Mouse (Mus musculus): ENCODE data around the gene Pitpnc1. TPM values are rescaled to one million over a fixed set of nuclear protein-coding genes. Genes with fewer than 3 reads are reported as not detected.

The Pitpnc1 gene
- polyA plus RNA-seq, 1 experiment from 2014 or later, result 5.0 TPM

DNA sequence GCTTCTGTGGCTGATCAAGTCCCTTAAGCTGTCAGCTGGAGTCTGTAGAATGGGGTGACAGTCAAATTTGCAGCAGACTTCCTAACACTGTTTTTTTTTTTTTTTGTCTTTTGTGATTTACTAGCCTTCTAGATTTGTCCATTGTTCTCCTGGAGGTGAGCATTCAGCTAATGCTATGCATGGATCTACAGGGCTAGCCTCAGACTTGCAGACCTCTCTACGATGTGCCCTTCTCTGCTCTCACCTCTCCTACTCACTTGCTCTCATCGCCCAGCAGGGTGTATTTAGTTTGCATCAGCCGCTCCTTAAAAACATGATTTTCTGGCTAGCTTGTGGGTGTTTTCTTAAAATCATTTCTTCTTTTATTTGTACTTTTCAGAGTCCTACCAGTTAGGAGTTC, 13.8 kb upstream of the Pitpnc1 start:
- Histone ChIP-seq H3K36me3 (ENCODE audit: control insufficient read depth, insufficient read depth, low read length) (peaks cover 25% of the 10 kb centered on the region), H3K27me3 (ENCODE audit: control insufficient read depth, insufficient read depth, low read length) (no peaks in the 10 kb centered on the region), H3K4me1 (replicated peaks; ENCODE audit: control insufficient read depth, insufficient read depth) (peaks cover 4% of the 10 kb centered on the region; the same call in 1 of the 2 replicates), H3K4me2 (replicated peaks; ENCODE audit: low read depth) (no peak overlapping the region), H3K27ac (replicated peaks) (no peak overlapping the region), H3K9me3 (ENCODE audit: control insufficient read depth, low read length) (no peaks in the 10 kb centered on the region), H3K4me3 (ENCODE audit: low read depth, low read length) (no peak overlapping the region), H3K9ac (ENCODE audit: low read length) (no peak overlapping the region)
- TF ChIP-seq EP300 (optimal IDR thresholded peaks at IDR 0.05) (no peak), CTCF (IDR thresholded peaks at IDR 0.05; ENCODE audit: low read depth) (no peak)
- DNase-seq (ENCODE audit: low spot score) (no peak), ATAC-seq (ENCODE audit: low FRiP score, low TSS enrichment) (no peak)
- WGBS, result 76% methylated on average over 3 of the region's 3 CpGs

DNA sequence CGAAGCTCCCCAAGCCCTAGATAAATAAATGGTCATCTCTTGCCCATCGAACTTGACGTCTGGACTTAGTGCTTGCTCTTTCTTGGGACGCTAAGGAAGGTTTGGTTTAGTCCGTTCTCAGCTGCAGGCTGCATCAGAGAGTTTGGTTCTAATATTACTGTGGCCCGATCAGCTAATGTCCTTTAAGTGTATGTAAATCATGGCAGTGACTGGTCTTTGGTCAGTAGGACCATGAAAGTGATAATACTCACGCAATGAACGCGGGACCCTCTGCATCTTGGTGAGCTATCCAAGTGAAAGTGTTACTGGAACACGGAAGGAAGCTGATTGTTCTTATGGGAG, 9.3 kb upstream of the Pitpnc1 start:
- H3K4me3 ChIP-seq (ENCODE audit: low read depth, low read length), result peak overlapping the region; percentile 86
- no peak for DNase-seq (ENCODE audit: low spot score)

DNA sequence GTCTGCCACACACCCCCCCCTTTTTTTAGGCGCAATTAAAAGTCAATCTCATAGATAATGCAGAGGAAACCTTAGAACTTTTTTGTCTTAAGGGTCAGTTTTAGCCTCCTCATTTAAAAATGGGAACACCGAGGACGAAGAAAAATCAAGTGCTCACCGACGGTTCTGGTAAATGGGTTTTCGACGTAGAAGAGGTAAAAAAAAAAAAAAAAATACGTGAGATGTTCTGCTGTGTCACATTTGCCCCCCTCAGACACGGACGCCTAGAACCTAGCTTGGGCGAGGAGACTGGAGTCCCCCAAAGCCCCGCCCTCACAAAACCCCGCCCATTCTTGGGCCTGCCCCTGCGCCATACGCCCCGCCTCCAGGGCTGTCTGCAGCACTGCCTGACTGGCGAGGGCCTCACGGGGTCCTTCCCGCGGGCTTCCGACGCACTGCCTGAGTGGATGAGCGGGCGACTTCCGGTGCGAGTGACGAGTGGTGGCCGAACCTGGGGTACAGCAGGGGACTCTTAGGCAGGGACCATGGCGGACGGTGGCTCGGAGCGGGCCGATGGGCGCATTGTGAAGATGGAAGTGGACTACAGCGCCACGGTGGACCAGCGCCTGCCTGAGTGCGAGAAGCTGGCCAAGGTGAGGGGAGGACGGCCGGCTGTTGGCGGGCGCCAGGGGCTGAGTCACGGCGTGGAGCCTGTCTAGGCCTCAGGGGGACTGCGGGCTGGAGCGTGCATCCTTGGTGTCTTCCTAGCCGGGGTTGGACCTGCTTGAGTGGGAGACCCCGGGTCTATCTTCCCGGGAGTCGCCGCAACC, 8.8 kb upstream of the Pitpnc1 start, which contains the start of gene Psmd12:
TSS of gene Psmd12 (plus strand) at position 432 of the 809 bp plus-strand sequence.
- no peaks in the 10 kb centered on the region for H3K36me3 ChIP-seq (ENCODE audit: control insufficient read depth, insufficient read depth, low read length)

More for the DNA sequence above, 9.3 kb upstream of the Pitpnc1 start:
- TF ChIP-seq CTCF (IDR thresholded peaks at IDR 0.05; ENCODE audit: low read depth) (no peak), EP300 (optimal IDR thresholded peaks at IDR 0.05) (no peak)
- Histone ChIP-seq H3K9ac (ENCODE audit: low read length) (peak overlapping the region; percentile 98), H3K9me3 (ENCODE audit: control insufficient read depth, low read length) (no peaks in the 10 kb centered on the region), H3K27ac (replicated peaks) (peak overlapping the region; percentile 90), H3K4me2 (replicated peaks; ENCODE audit: low read depth) (peak overlapping the region; percentile 76), H3K27me3 (ENCODE audit: control insufficient read depth, insufficient read depth, low read length) (no peaks in the 10 kb centered on the region), H3K36me3 (ENCODE audit: control insufficient read depth, insufficient read depth, low read length) (no peaks in the 10 kb centered on the region; the same call in 1 of the 2 replicates), H3K4me1 (replicated peaks; ENCODE audit: control insufficient read depth, insufficient read depth) (peaks cover 4% of the 10 kb centered on the region; the same call in 1 of the 2 replicates)
- no peak for ATAC-seq (ENCODE audit: low FRiP score, low TSS enrichment)
- under 1% methylated on average over 10 of the region's 10 CpGs for WGBS

DNA sequence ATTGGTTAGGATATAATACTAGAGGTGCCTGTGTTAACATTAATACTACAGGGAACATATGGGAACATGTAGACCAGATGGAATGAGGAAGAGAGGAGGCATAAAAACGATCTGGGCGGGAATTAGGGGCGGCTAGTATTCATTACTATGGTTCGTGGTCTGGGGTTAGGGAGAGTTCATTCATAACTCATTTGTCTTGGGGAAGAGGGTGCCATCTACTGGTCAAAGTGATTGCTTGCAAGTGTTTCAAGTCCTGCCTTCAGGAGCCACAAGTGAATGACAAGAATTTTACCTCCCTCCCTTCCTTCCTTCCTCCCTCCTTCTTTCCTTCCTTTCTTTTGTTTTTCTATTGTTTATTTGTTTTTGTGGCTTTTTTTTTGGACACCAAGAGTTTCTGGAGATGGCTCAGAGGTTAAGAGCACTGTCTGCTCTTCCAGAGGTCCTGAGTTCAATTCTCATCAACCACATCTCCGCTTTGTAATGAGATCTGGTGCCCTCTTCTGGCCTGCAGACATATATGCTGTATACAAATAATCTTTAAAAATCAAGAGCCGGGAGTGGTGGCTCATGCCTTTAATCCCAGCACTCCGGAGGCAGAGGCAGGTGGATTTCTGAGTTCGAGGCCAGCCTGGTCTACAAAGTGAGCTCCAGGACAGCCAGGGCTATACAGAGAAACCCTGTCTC, 2.8 kb upstream of the Pitpnc1 start:
- ATAC-seq (ENCODE audit: low FRiP score, low TSS enrichment) (peak; percentile 47), DNase-seq (ENCODE audit: low spot score) (peak; percentile 51)
- H3K27me3 ChIP-seq (ENCODE audit: control insufficient read depth, insufficient read depth, low read length), result no peaks in the 10 kb centered on the region
- H3K4me2 ChIP-seq (replicated peaks; ENCODE audit: low read depth), result no peak overlapping the region
- no peaks in the 10 kb centered on the region for H3K36me3 ChIP-seq (ENCODE audit: control insufficient read depth, insufficient read depth, low read length)
- H3K9me3 ChIP-seq (ENCODE audit: control insufficient read depth, low read length), result no peaks in the 10 kb centered on the region
- H3K4me1 ChIP-seq (replicated peaks; ENCODE audit: control insufficient read depth, insufficient read depth), result no peaks in the 10 kb centered on the region
- WGBS, result 24% methylated on average over 8 of the region's 8 CpGs
- H3K9ac ChIP-seq (ENCODE audit: low read length), result no peak overlapping the region
- peak; percentile 84 for TF ChIP-seq CTCF (IDR thresholded peaks at IDR 0.05; ENCODE audit: low read depth)
- no peak for TF ChIP-seq EP300 (optimal IDR thresholded peaks at IDR 0.05)
- H3K4me3 ChIP-seq (ENCODE audit: low read depth, low read length), result no peak overlapping the region
- no peak overlapping the region for H3K27ac ChIP-seq (replicated peaks)

More for the DNA sequence above, 8.8 kb upstream of the Pitpnc1 start, which contains the start of gene Psmd12:
- WGBS, result under 1% methylated on average over 51 of the region's 51 CpGs
- Histone ChIP-seq H3K27me3 (ENCODE audit: control insufficient read depth, insufficient read depth, low read length) (no peaks in the 10 kb centered on the region), H3K4me1 (replicated peaks; ENCODE audit: control insufficient read depth, insufficient read depth) (peaks cover 4% of the 10 kb centered on the region; the same call in 1 of the 2 replicates), H3K4me3 (ENCODE audit: low read depth, low read length) (peak within 1 kb of the TSS; percentile 86), H3K9ac (ENCODE audit: low read length) (peak within 1 kb of the TSS; percentile 98), H3K9me3 (ENCODE audit: control insufficient read depth, low read length) (no peaks in the 10 kb centered on the region), H3K4me2 (replicated peaks; ENCODE audit: low read depth) (peak within 1 kb of the TSS; percentile 76), H3K27ac (replicated peaks) (peak within 1 kb of the TSS; percentile 90)
- ATAC-seq (ENCODE audit: low FRiP score, low TSS enrichment) (peak; percentile 99), DNase-seq (ENCODE audit: low spot score) (peak; percentile 99)
- TF ChIP-seq EP300 (optimal IDR thresholded peaks at IDR 0.05) (peak; percentile 73), CTCF (IDR thresholded peaks at IDR 0.05; ENCODE audit: low read depth) (peak; percentile 49)

DNA sequence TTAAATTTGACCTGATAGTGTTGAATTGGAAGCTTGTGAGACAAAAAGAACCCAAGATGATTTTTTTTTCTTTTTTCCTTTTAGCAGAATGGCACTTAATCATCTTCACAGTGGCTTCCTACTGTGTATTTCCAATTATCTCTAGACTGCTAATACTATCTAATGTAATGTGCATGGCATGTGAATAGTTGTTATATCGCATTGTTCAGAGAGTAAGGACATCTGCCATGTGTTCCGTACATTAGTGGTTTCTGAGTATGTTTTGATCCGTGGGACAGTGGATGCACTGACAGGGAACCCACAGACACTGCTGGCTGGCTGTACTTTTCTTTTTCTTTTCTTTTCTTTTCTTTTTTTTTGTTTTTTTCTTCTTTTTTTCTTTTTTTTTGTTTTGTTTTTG, 1.8 kb upstream of the Pitpnc1 start:
- H3K9ac ChIP-seq (ENCODE audit: low read length), result no peak overlapping the region
- H3K27ac ChIP-seq (replicated peaks), result no peak overlapping the region
- no peaks in the 10 kb centered on the region for H3K4me1 ChIP-seq (replicated peaks; ENCODE audit: control insufficient read depth, insufficient read depth)
- 92% methylated on average over 3 of the region's 3 CpGs for WGBS
- H3K27me3 ChIP-seq (ENCODE audit: control insufficient read depth, insufficient read depth, low read length), result no peaks in the 10 kb centered on the region
- H3K9me3 ChIP-seq (ENCODE audit: control insufficient read depth, low read length), result no peaks in the 10 kb centered on the region
- H3K4me2 ChIP-seq (replicated peaks; ENCODE audit: low read depth), result no peak overlapping the region
- H3K4me3 ChIP-seq (ENCODE audit: low read depth, low read length), result no peak overlapping the region
- TF ChIP-seq EP300 (optimal IDR thresholded peaks at IDR 0.05) (no peak), CTCF (IDR thresholded peaks at IDR 0.05; ENCODE audit: low read depth) (no peak)
- no peak for DNase-seq (ENCODE audit: low spot score)
- no peaks in the 10 kb centered on the region for H3K36me3 ChIP-seq (ENCODE audit: control insufficient read depth, insufficient read depth, low read length)
- ATAC-seq (ENCODE audit: low FRiP score, low TSS enrichment), result no peak

Measured in stomach, postnatal 0 days (tissue).